Mouse (Mus musculus): ENCODE measurements around the gene Slc25a47.

DNA sequence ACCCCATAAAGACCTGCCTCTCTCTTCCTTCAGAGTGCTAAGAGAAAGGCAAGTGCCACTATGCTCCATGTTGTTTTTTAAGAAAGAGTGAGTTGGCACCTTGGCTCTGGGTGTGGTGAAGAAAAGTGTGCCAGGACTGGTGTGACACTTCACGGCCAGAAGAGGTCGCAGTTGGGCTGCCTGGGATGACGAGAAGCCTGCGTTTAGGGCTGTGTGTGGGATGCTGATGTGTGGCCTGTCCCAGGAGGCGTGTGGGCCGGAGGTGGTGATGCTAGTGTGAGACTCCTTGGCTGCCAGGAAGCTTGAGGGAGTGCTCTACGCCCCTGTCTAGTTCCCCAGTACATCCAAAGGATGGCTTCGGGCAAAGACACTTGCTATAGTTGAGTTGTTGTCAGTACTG, 67.1 kb downstream of the Slc25a47 start:
- no peak for TF ChIP-seq E2F4 (IDR thresholded peaks at IDR 0.05; ENCODE audit: insufficient replicate concordance, low read depth, low read length)
- no peak for TF ChIP-seq POLR2A (IDR thresholded peaks at IDR 0.05; ENCODE audit: low read depth, low read length)
- TF ChIP-seq CTCF (conservative IDR thresholded peaks at IDR 0.05 in 1 of 2, IDR thresholded peaks at IDR 0.05 in 1 of 2; ENCODE audit: low read depth in 2 of 2, low read length in 2 of 2): peak; percentile 57 to 68
- no peak for TF ChIP-seq POLR2AphosphoS2 (IDR thresholded peaks at IDR 0.05; ENCODE audit: low read depth, low read length)
- no peak for TF ChIP-seq JUND (conservative IDR thresholded peaks at IDR 0.05; ENCODE audit: low read depth, low read length)
- TF ChIP-seq USF1 (IDR thresholded peaks at IDR 0.05; ENCODE audit: low read depth, low read length): no peak
- no peak for TF ChIP-seq MAX (IDR thresholded peaks at IDR 0.05; ENCODE audit: low read length)
- no peak for TF ChIP-seq ZC3H11A (IDR thresholded peaks at IDR 0.05; ENCODE audit: low read depth, low read length)
- TF ChIP-seq ELF1 (IDR thresholded peaks at IDR 0.05; ENCODE audit: low read depth, low read length): no peak
- TF ChIP-seq UBTF (IDR thresholded peaks at IDR 0.05; ENCODE audit: low read depth, low read length): no peak
- no peak for TF ChIP-seq CHD2 (IDR thresholded peaks at IDR 0.05; ENCODE audit: low read length)
- TF ChIP-seq ZNF384 (IDR thresholded peaks at IDR 0.05; ENCODE audit: low read depth, low read length): no peak
